Mouse (Mus musculus) midbrain, embryonic 16.5 days (tissue): Measurements from ENCODE around the gene Mif4gd. TPM values are rescaled to one million over a fixed set of nuclear protein-coding genes. Genes with fewer than 3 reads are reported as not detected.
A peak's percentile ranks its signal among the peaks of the same experiment; 100 is the strongest.

Experiments
- ATAC-seq: fragments of 200-750 bp; cut with Nextera tagmentation; 2 replicates; pipeline ENCODE4 v1.8.0; 2017; ENCODE audit warnings: moderate TSS enrichment
- H3K27ac ChIP-seq: fragments of 300-500 bp; sonication (generic); 2 replicates; pipeline ENCODE4 v1.5.1; 2014; ENCODE audit warnings: mild to moderate bottlenecking, low read length, mixed read lengths
- H3K27me3 ChIP-seq: fragments of 300-500 bp; sonication (generic); 2 replicates; pipeline ENCODE4 v1.6.1; 2014; ENCODE audit warnings: low read depth, low read length, mixed read lengths; ENCODE audit not compliant: control insufficient read depth, insufficient read depth
- H3K36me3 ChIP-seq: fragments of 300-500 bp; sonication (generic); 2 replicates; pipeline ENCODE4 v1.6.1; 2014; ENCODE audit warnings: mild to moderate bottlenecking, low read length, moderate library complexity, mixed read lengths; ENCODE audit not compliant: control insufficient read depth, insufficient read depth
- H3K4me1 ChIP-seq: fragments of 300-500 bp; sonication (generic); 2 replicates; pipeline ENCODE4 v1.6.1; 2014; ENCODE audit warnings: mild to moderate bottlenecking, low read length, mixed read lengths; ENCODE audit not compliant: control insufficient read depth, insufficient read depth
- H3K4me2 ChIP-seq: fragments of 300-500 bp; sonication (generic); 2 replicates; pipeline ENCODE4 v1.6.1; 2014; ENCODE audit warnings: mild to moderate bottlenecking, low read length, mixed read lengths
- H3K4me3 ChIP-seq: fragments of 300-500 bp; sonication (generic); 2 replicates; pipeline ENCODE4 v1.5.1; 2014; ENCODE audit warnings: low read depth, mild to moderate bottlenecking, low read length, moderate library complexity, mixed read lengths
- H3K9ac ChIP-seq: fragments of 300-500 bp; sonication (generic); 2 replicates; pipeline ENCODE4 v1.6.1; 2014; ENCODE audit warnings: low read depth, low read length, mixed read lengths
- H3K9me3 ChIP-seq: fragments of 300-500 bp; sonication (generic); replicated peaks from 2 replicates; pipeline ENCODE4 v1.6.1; 2014; ENCODE audit warnings: mild to moderate bottlenecking, low read length, mixed read lengths; ENCODE audit not compliant: control insufficient read depth, poor library complexity, severe bottlenecking
- WGBS: fragments of 180-500 bp; shearing (Covaris S2); extraction: QIAGEN DNeasy Blood & Tissue Kit; methylation state at CpG from one replicate; pipeline ENCODE4 v1.1.7; 2014; 5-methylcytosine and 5-hydroxymethylcytosine counted together
- polyA plus RNA-seq: library from polyadenylated mRNA; unstranded; fragments of >200 nt; fragmentation: Nextera tagmentation; extraction: Ambion mirVana; gene quantifications from 2 replicates; pipeline ENCODE4 v1.2.1, GENCODE M21; 2015

Mif4gd gene
- polyA plus RNA-seq, 1 experiment from 2014 or later, result 12.5 TPM

DNA sequence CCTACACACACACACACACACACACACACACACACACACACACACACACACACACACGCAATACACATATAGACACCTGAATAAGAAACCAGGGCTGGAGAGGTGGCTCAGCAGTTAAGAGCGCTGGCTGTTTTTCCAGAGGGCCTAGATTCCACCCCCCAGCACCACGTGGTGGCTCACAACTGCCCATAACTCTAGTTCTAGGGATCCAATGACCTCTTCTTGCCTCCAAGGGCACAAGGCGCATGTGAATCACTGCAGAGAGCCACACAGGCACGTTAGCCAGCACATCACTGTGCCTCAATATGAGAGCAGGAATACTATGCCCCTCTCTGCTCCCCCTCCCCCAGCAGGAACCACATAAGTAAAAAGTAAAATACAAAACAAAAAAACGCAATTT is 4.1 kb upstream of the Mif4gd start:
- Histone ChIP-seq H3K36me3 (peaks cover 11% of the 10 kb centered on the region), H3K9me3 (no peaks in the 10 kb centered on the region), H3K9ac (no peak overlapping the region), H3K4me3 (no peak overlapping the region), H3K4me2 (no peak overlapping the region), H3K4me1 (peaks cover 9% of the 10 kb centered on the region), H3K27me3 (0 out of 2 replicates have a peak, but pooled peaks cover 3% of the 10 kb centered on the region), H3K27ac (no peak overlapping the region)
- WGBS, result 85% methylated on average over 6 of the region's 6 CpGs
- ATAC-seq, result no peak

DNA sequence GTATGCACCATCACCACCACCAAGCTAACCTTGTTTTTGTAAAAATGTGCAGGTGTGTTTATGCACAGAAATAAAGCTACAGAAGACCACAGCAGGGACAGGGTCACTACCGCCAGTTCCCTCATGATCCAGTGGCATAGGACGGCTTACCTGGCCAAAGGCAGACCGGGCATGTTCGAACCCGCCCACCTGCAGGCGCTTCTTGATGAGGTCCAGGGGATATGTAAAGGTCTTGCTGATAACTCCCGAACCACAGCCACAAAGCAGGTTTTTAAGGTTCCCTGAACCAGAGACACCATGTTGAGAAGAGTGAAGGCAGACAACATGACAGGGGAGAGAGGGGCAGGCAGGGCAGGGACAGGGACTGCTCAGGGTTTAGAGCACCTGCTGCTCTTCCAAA is 3.6 kb upstream of the Mif4gd start:
- Histone ChIP-seq H3K27ac (no peak overlapping the region), H3K4me2 (no peak overlapping the region), H3K9ac (no peak overlapping the region), H3K4me3 (no peak overlapping the region), H3K4me1 (peaks cover 12% of the 10 kb centered on the region), H3K27me3 (0 out of 2 replicates have a peak, but pooled peaks cover 3% of the 10 kb centered on the region), H3K9me3 (no peaks in the 10 kb centered on the region), H3K36me3 (peaks cover 11% of the 10 kb centered on the region)
- no peak for ATAC-seq
- WGBS, result 93% methylated on average over 7 of the region's 7 CpGs

DNA sequence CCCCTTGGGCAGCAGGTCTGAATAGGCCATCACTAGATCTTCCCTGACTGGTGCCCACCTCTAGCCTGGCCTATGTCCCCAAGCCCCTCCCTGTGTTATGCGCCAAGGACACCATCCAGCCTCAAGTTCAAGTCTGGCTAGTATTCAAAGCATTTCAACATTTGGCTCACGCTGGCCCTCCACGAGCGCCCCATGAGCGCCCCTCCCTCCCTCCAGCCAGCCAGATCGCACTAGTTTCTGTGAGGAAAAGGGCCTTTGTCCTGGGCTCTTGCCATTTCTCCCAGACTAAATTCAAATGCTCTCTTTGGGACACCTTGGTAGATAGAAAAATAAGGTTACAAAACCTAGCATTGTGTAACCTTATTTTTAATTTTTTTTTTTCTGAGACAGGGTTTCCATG is 3.1 kb upstream of the Mif4gd start:
- Histone ChIP-seq H3K4me2 (no peak overlapping the region), H3K36me3 (peaks cover 11% of the 10 kb centered on the region), H3K9ac (no peak overlapping the region), H3K4me3 (no peak overlapping the region), H3K4me1 (peaks cover 12% of the 10 kb centered on the region), H3K27me3 (0 out of 2 replicates have a peak, but pooled peaks cover 3% of the 10 kb centered on the region), H3K9me3 (no peaks in the 10 kb centered on the region), H3K27ac (no peak overlapping the region)
- ATAC-seq, result no peak
- WGBS, result 91% methylated on average over 6 of the region's 6 CpGs

DNA sequence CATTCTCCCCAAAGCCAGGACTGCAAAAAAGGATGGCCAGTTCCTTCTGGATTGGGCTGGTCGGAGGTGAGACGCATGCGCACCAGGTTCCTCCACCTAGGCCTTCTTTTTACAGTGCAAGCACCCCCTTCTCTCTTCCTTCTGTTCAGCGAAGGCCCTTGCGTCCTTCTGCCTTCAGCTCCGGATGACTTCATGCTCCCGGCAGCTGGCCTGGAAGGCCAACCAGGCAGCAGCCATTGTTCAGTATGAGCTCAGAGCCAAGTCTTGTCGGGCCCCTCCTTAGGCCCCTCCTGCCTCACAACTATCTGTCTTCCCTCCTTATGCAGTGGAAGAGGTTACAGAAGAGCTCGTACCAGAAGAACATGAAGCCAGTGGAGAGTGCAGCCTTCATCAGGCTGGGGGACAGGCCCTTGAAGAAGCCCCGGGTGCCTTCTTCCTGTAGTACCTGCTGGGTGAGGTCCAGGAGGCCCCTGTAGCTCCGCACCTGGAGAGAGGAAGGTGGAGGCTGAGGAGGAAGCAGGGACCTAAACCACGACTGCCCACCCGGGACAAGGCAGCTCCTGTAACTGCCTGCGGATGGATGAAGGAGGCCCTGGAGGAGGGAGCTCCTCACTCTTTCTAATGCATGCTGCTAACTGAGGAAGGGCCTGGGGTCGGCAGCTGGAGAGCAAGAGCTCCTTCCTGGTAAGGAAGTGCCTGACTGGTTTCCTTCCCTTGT is 2.5 kb upstream of the Mif4gd start:
- Histone ChIP-seq H3K27me3 (0 out of 2 replicates have a peak, but pooled peaks cover 3% of the 10 kb centered on the region), H3K27ac (no peak overlapping the region), H3K4me3 (no peak overlapping the region), H3K4me1 (peaks cover 12% of the 10 kb centered on the region), H3K4me2 (no peak overlapping the region), H3K9me3 (no peaks in the 10 kb centered on the region), H3K9ac (no peak overlapping the region), H3K36me3 (peaks cover 11% of the 10 kb centered on the region)
- ATAC-seq, result no peak
- 80% methylated on average over 15 of the region's 15 CpGs for WGBS

DNA sequence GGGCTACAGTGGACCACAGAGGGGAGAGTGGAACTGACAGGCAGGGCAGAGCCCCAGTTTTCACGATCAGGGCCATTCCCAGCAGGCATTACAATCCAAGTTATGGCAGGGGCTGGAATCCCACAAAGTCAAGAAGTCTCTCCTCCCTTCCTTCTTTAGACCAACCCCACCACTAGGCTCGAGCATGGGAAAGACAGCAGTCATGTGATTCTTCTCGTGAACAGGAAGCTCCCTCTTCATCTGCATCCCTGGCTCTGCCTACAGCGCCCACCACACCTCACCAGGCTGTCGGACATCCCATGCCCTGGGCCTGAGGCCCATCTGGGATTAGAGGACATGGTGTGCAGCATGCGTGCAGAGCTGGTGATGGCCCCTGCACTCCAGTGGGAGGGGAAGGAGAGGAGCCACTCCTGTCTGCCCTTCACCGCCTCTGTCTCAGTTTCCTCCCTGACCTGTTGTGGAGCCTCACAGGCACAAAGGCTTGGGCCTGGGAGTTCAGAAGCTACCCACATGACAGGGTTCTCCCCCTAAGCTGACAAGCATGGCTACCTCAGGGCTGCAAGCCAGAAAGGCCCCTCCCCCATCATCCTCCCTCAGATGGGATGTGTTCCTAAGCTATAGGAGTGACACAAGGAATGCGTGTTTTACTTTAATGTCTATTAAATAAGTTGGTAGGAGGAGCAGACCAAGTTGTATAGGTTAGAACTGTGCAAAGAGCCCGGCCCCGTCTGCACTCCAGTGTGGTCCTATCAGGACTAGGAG is 1.8 kb upstream of the Mif4gd start:
- no peak overlapping the region for H3K27ac ChIP-seq
- 80% methylated on average over 10 of the region's 10 CpGs for WGBS
- 0 out of 2 replicates have a peak, but pooled peaks cover 3% of the 10 kb centered on the region for H3K27me3 ChIP-seq
- H3K4me1 ChIP-seq, result peaks cover 12% of the 10 kb centered on the region
- H3K4me3 ChIP-seq, result no peak overlapping the region
- no peak overlapping the region for H3K9ac ChIP-seq
- ATAC-seq, result no peak
- H3K9me3 ChIP-seq, result no peaks in the 10 kb centered on the region
- H3K36me3 ChIP-seq, result peaks cover 5% of the 10 kb centered on the region; the same call in 1 of the 2 replicates
- no peak overlapping the region for H3K4me2 ChIP-seq

DNA sequence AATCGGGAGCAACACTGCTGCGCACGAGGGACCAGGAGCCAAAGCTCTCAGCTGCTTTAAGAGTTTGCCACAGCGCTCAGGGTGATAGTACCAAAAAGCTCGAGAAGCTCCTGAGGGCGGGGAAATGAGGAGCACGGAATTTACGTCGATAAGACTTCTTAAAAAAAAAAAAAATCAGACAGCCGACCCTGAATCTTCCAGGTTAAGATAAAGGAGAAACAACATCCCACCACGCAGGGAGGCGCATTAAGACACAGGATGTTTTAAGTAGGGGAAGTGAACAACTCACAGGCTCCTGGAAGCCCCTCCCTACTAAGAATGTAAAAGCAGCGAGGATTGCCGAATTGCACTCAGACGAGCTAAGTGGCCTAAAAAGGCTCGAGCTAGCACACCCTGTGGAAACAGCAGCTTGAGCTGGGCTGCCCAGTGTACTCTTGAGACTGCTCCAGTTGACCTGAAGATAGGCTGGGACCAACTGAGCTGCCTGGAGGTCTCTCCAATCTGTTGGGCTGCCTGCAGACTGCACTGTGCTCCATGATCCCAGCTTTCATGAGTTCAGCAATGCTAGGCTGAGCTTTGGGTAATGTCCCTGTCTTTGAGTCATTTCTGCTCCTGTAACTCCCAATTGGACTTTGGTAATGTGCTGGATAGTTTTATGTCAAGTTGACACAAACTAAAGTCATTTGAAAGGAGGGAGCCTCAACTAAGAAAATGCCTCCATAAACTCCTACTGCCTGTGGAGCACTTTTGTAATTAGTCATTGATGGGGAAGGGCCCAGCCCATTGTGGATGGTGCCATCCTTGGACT is 573 bp upstream of the Mif4gd start:
- WGBS, result 1% methylated on average over 16 of the region's 16 CpGs
- Histone ChIP-seq H3K27me3 (0 out of 2 replicates have a peak, but pooled peaks cover 3% of the 10 kb centered on the region), H3K9me3 (no peaks in the 10 kb centered on the region), H3K36me3 (peaks cover 9% of the 10 kb centered on the region), H3K4me1 (peaks cover 12% of the 10 kb centered on the region), H3K27ac (0 out of 2 replicates have a peak overlapping the region, but pooled peaks have one; percentile 47), H3K4me3 (peak overlapping the region; percentile 50), H3K4me2 (peak overlapping the region; percentile 75), H3K9ac (peak overlapping the region; percentile 64)
- no peak for ATAC-seq

DNA sequence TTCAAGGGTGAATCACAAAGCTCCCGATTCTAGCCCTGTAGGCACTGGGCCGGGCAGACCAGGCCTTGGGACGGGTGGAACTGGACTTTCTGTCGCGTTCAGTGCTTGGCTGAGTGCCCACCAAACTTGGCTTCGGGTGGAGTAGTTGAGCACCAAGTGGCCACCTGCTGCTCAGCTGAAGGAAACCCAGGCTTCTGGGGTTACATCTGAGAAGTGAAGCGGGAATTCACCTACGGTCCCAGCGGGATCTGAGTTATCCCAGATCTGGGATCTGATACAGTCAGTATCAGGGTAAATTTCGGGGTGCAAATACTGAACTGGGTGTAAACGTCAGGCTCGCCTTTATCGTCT is 735 bp downstream of the Mif4gd start:
- Histone ChIP-seq H3K27ac (peak overlapping the region; percentile 47), H3K9me3 (no peaks in the 10 kb centered on the region), H3K9ac (peak overlapping the region; percentile 64), H3K36me3 (peaks cover 15% of the 10 kb centered on the region), H3K27me3 (0 out of 2 replicates have a peak, but pooled peaks cover 3% of the 10 kb centered on the region), H3K4me1 (peaks cover 12% of the 10 kb centered on the region), H3K4me2 (peak overlapping the region; percentile 75), H3K4me3 (peak overlapping the region; percentile 50)
- WGBS, result 1% methylated on average over 13 of the region's 13 CpGs
- no peak; the same call in 1 of the 2 replicates for ATAC-seq

DNA sequence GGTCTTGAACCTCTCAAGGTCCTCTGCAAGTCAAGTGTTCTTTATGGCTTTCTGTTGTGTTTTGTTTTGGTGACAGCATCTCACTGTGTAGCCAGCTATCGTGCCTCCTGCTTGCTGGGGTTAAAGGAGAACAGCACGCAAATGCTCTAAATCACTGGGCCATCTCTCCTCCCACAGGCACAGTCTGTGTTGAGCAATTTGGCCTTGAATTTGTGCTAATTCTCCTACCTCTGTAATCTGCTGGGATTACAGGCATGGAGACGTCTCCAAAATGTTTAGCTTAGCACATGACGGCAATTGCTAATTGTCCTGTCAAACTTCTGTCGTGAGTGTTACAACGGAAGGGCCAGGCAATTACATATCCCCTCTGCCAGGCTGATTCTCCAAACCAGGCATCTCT is 1.6 kb downstream of the Mif4gd start:
- Histone ChIP-seq H3K27me3 (0 out of 2 replicates have a peak, but pooled peaks cover 3% of the 10 kb centered on the region), H3K4me2 (no peak overlapping the region), H3K36me3 (peaks cover 21% of the 10 kb centered on the region), H3K4me1 (peaks cover 12% of the 10 kb centered on the region), H3K4me3 (no peak overlapping the region), H3K27ac (no peak overlapping the region), H3K9ac (no peak overlapping the region), H3K9me3 (no peaks in the 10 kb centered on the region)
- WGBS, result 74% methylated on average over 6 of the region's 6 CpGs
- ATAC-seq, result no peak
